In the genomic region with DNA sequence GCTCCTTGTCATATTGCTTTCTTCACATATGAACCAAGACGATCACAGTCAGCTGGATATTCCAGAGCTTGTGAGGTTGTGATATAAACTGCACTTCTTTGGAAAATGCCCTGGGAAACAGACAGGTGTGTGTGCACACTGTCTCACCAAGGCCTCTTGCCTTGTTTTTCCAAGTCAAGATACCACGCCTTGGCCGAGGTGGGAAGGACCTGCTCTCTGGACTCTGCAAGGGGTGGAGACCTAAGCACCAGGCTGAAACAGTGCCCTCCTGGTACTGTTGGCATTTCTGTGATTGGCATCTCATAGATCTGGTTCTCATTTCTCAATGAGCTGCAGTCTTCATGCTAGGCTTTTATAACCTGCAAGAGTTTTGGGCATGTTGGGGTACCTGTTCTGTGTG, we compare ENCODE assay signal across 20 mouse cellular contexts.
DNase-seq lines count a peak whose midpoint lies in the region; ATAC-seq and TF ChIP-seq lines count a peak whose summit lies in the region.
"Had no signal": no experiment of that assay in that cellular context is flagged by ENCODE, and none has a peak within 500 bp of the region (broad histone marks: within the 10 kb centered on the region; RNA-seq: fewer than 3 reads in every experiment).

No protein-coding gene starts in this region.

- no peak for DNase-seq in stomach, postnatal 0 days (ENCODE audit: low spot score)
- no peak for DNase-seq in Muller cell, postnatal 12 days (ENCODE audit: inconsistent ontology term)
- DNase-seq: adrenal gland, adult 8-10 months; adrenal gland, postnatal 14 days; adrenal gland, postnatal 36 days; cerebellum, adult 11-12 months; cerebellum, adult 2 months; cerebellum, adult 9-10 months; cerebellum, postnatal 10 days; cerebellum, postnatal 25 days; forebrain, postnatal 0 days had no signal

- no peaks in the 10 kb centered on the region for H3K9me3 ChIP-seq in intestine, embryonic 15.5 days
- no peaks in the 10 kb centered on the region for H3K9me3 ChIP-seq in intestine, postnatal 0 days (ENCODE audit: control insufficient read depth)
- no peaks in the 10 kb centered on the region for H3K9me3 ChIP-seq in stomach, embryonic 15.5 days
- no peaks in the 10 kb centered on the region for H3K9me3 ChIP-seq in stomach, postnatal 0 days (ENCODE audit: control insufficient read depth, low read length)
- no peaks in the 10 kb centered on the region for H3K9me3 ChIP-seq in stomach, embryonic 16.5 days (replicated peaks; ENCODE audit: control insufficient read depth, low read length)
- H3K9me3 ChIP-seq: embryonic facial prominence, embryonic 10.5 days; embryonic facial prominence, embryonic 12.5 days; forebrain, embryonic 13.5 days had no signal

- H3K36me3 ChIP-seq in intestine, embryonic 15.5 days, result no peaks in the 10 kb centered on the region
- no peaks in the 10 kb centered on the region for H3K36me3 ChIP-seq in intestine, postnatal 0 days (ENCODE audit: control insufficient read depth, insufficient read depth)
- H3K36me3 ChIP-seq in stomach, embryonic 15.5 days, result no peaks in the 10 kb centered on the region
- no peaks in the 10 kb centered on the region for H3K36me3 ChIP-seq in stomach, postnatal 0 days (ENCODE audit: control insufficient read depth, insufficient read depth, low read length)
- no peaks in the 10 kb centered on the region for H3K36me3 ChIP-seq in stomach, embryonic 16.5 days (ENCODE audit: control insufficient read depth, insufficient read depth, low read length)
- H3K36me3 ChIP-seq: embryonic facial prominence, embryonic 10.5 days; embryonic facial prominence, embryonic 12.5 days had no signal

- no peak overlapping the region for H3K4me2 ChIP-seq in intestine, embryonic 15.5 days (replicated peaks)
- no peak overlapping the region for H3K4me2 ChIP-seq in intestine, postnatal 0 days (replicated peaks; ENCODE audit: low read depth)
- H3K4me2 ChIP-seq in stomach, embryonic 15.5 days, result no peak overlapping the region
- H3K4me2 ChIP-seq in stomach, postnatal 0 days (replicated peaks; ENCODE audit: low read depth), result no peak overlapping the region
- H3K4me2 ChIP-seq in stomach, embryonic 16.5 days (ENCODE audit: low read depth, low read length), result no peak overlapping the region
- H3K4me2 ChIP-seq: embryonic facial prominence, embryonic 12.5 days; forebrain, embryonic 13.5 days had no signal

- no peak for TF ChIP-seq CTCF in intestine, postnatal 0 days (IDR thresholded peaks at IDR 0.05; ENCODE audit: low read depth)
- TF ChIP-seq CTCF in stomach, postnatal 0 days (IDR thresholded peaks at IDR 0.05; ENCODE audit: low read depth), result no peak

- peak; percentile 47; the same call in 1 of the 2 replicates for ATAC-seq in intestine, embryonic 15.5 days
- no peak for ATAC-seq in intestine, postnatal 0 days
- ATAC-seq in stomach, embryonic 15.5 days (ENCODE audit: insufficient read depth, low FRiP score, low read depth), result peak; percentile 47; the same call in 1 of the 2 replicates
- ATAC-seq in stomach, postnatal 0 days (ENCODE audit: low FRiP score, low TSS enrichment), result no peak
- peak; percentile 58; the same call in 1 of the 2 replicates for ATAC-seq in stomach, embryonic 16.5 days (ENCODE audit: insufficient read depth, low FRiP score)
- ATAC-seq: activated CD4-positive, CD25-positive, alpha-beta regulatory T cell, adult 4 months; forebrain, postnatal 0 days; Patski had no signal

- no peak overlapping the region for H3K4me3 ChIP-seq in intestine, embryonic 15.5 days (replicated peaks)
- no peak overlapping the region for H3K4me3 ChIP-seq in intestine, postnatal 0 days (ENCODE audit: low read depth, low read length)
- H3K4me3 ChIP-seq in stomach, embryonic 15.5 days (replicated peaks), result no peak overlapping the region
- H3K4me3 ChIP-seq in stomach, postnatal 0 days (ENCODE audit: low read depth, low read length), result no peak overlapping the region
- no peak overlapping the region for H3K4me3 ChIP-seq in stomach, embryonic 16.5 days (replicated peaks; ENCODE audit: low read length)
- H3K4me3 ChIP-seq: embryonic facial prominence, embryonic 10.5 days; embryonic facial prominence, embryonic 12.5 days; forebrain, embryonic 13.5 days had no signal

- no peaks in the 10 kb centered on the region for H3K27me3 ChIP-seq in intestine, embryonic 15.5 days (replicated peaks)
- H3K27me3 ChIP-seq in intestine, postnatal 0 days (replicated peaks; ENCODE audit: control insufficient read depth, insufficient read depth, low read length), result no peaks in the 10 kb centered on the region
- no peaks in the 10 kb centered on the region for H3K27me3 ChIP-seq in stomach, embryonic 15.5 days (replicated peaks)
- H3K27me3 ChIP-seq in stomach, postnatal 0 days (ENCODE audit: control insufficient read depth, insufficient read depth, low read length), result no peaks in the 10 kb centered on the region
- no peaks in the 10 kb centered on the region for H3K27me3 ChIP-seq in stomach, embryonic 16.5 days (ENCODE audit: control insufficient read depth, insufficient read depth, low read length)

- no peak overlapping the region for H3K27ac ChIP-seq in intestine, embryonic 15.5 days
- H3K27ac ChIP-seq in intestine, postnatal 0 days (ENCODE audit: low read depth, low read length), result no peak overlapping the region
- no peak overlapping the region for H3K27ac ChIP-seq in stomach, embryonic 15.5 days
- no peak overlapping the region for H3K27ac ChIP-seq in stomach, postnatal 0 days (replicated peaks)
- H3K27ac ChIP-seq in stomach, embryonic 16.5 days (ENCODE audit: low read length), result no peak overlapping the region
- H3K27ac ChIP-seq: embryonic facial prominence, embryonic 10.5 days; embryonic facial prominence, embryonic 12.5 days; forebrain, embryonic 13.5 days had no signal

- no peaks in the 10 kb centered on the region for H3K4me1 ChIP-seq in intestine, embryonic 15.5 days (replicated peaks)
- no peaks in the 10 kb centered on the region for H3K4me1 ChIP-seq in intestine, postnatal 0 days (replicated peaks; ENCODE audit: control insufficient read depth, insufficient read depth, low read length)
- no peaks in the 10 kb centered on the region for H3K4me1 ChIP-seq in stomach, embryonic 15.5 days
- H3K4me1 ChIP-seq in stomach, postnatal 0 days (replicated peaks; ENCODE audit: control insufficient read depth, insufficient read depth), result no peaks in the 10 kb centered on the region
- no peaks in the 10 kb centered on the region for H3K4me1 ChIP-seq in stomach, embryonic 16.5 days (ENCODE audit: control insufficient read depth, insufficient read depth, low read length)
- H3K4me1 ChIP-seq: embryonic facial prominence, embryonic 12.5 days; forebrain, embryonic 13.5 days had no signal

- WGBS in intestine, embryonic 15.5 days, result 81% methylated on average over 3 of the region's 3 CpGs
- 63% methylated on average over 3 of the region's 3 CpGs for WGBS in intestine, postnatal 0 days
- WGBS in stomach, embryonic 15.5 days, result 81% methylated on average over 3 of the region's 3 CpGs
- WGBS in stomach, postnatal 0 days, result 80% methylated on average over 3 of the region's 3 CpGs
- 71% methylated on average over 3 of the region's 3 CpGs for whole genome bisulfite sequencing in stomach, embryonic 16.5 days

- no peak for TF ChIP-seq EP300 in stomach, postnatal 0 days (optimal IDR thresholded peaks at IDR 0.05)

- no peak overlapping the region for H3K9ac ChIP-seq in intestine, embryonic 15.5 days
- H3K9ac ChIP-seq in intestine, postnatal 0 days (ENCODE audit: low read depth, low read length), result no peak overlapping the region
- no peak overlapping the region for H3K9ac ChIP-seq in stomach, embryonic 15.5 days
- H3K9ac ChIP-seq in stomach, postnatal 0 days (ENCODE audit: low read length), result no peak overlapping the region
- H3K9ac ChIP-seq in stomach, embryonic 16.5 days (ENCODE audit: low read length), result no peak overlapping the region
- H3K9ac ChIP-seq: embryonic facial prominence, embryonic 12.5 days; forebrain, embryonic 13.5 days; forebrain, postnatal 0 days had no signal

Comparison
In these comparisons a context has a peak if more than half of its experiments do, and no peak if none do; other contexts are left out.
1. ATAC-seq: peak in intestine, embryonic 15.5 days (single experiment), stomach, embryonic 15.5 days (single experiment) and stomach, embryonic 16.5 days (single experiment); none in intestine, postnatal 0 days (single experiment) and stomach, postnatal 0 days (single experiment).